Mouse (Mus musculus) frontal cortex, postnatal 36 days (tissue): Measurements from ENCODE around the gene Osbpl10.
"Not testable (repeated sequence)": the region's sequence is repeated elsewhere in the genome, so short reads cannot be mapped to it uniquely, and the experiment has no call there.

Source experiments
- DNase-seq, 2 experiments: peaks; one replicate each; pipeline ENCODE4 v3.0.0; 2022; ENCODE audit warnings: low spot score in 2 of 2

Osbpl10 gene

GRCm38 (mm10) chr9:114978281-114979111 is at the start of gene Osbpl10:
Osbpl10 (plus strand) TSS chr9:114978569.
- peak; percentile 83 to 85 for DNase-seq

- DNase-seq = peak; percentile 22 to 53
Measured at GRCm38 (mm10) chr9:114930464-114931090, 47.8 kb upstream of the Osbpl10 start.

- no peak for DNase-seq
Measured at GRCm38 (mm10) chr9:114932607-114933006, 45.8 kb upstream of the Osbpl10 start.

- no peak for DNase-seq
Measured at GRCm38 (mm10) chr9:114933037-114933722, 45.2 kb upstream of the Osbpl10 start.

- DNase-seq = peak; percentile 97
Measured at GRCm38 (mm10) chr9:114933723-114934171, 44.6 kb upstream of the Osbpl10 start, which contains the start of gene Gpd1l. Gpd1l (minus strand) TSS chr9:114933987.

GRCm38 (mm10) chr9:114934231-114934630 is 44.1 kb upstream of the Osbpl10 start:
- no peak for DNase-seq

- DNase-seq = no peak
Measured at GRCm38 (mm10) chr9:114935321-114935720, 43.0 kb upstream of the Osbpl10 start.

- DNase-seq = no peak
Measured at GRCm38 (mm10) chr9:114936687-114937086, 41.7 kb upstream of the Osbpl10 start.

GRCm38 (mm10) chr9:114944642-114945041 is 33.7 kb upstream of the Osbpl10 start:
- DNase-seq = no peak

GRCm38 (mm10) chr9:114945576-114945975 is 32.8 kb upstream of the Osbpl10 start:
- DNase-seq = no peak

- no peak for DNase-seq
Measured at GRCm38 (mm10) chr9:114948395-114948794, 30.0 kb upstream of the Osbpl10 start.

GRCm38 (mm10) chr9:114952866-114953265 is 25.5 kb upstream of the Osbpl10 start:
- DNase-seq = no peak

GRCm38 (mm10) chr9:114955340-114955739 is 23.0 kb upstream of the Osbpl10 start:
- DNase-seq = no peak

GRCm38 (mm10) chr9:114956945-114957344 is 21.4 kb upstream of the Osbpl10 start:
- DNase-seq = peak in 1 of 2 experiments; percentile 32

GRCm38 (mm10) chr9:114960043-114960789 is 18.2 kb upstream of the Osbpl10 start:
- no peak for DNase-seq

GRCm38 (mm10) chr9:114960844-114961243 is 17.5 kb upstream of the Osbpl10 start:
- DNase-seq = no peak

GRCm38 (mm10) chr9:114964093-114964492 is 14.3 kb upstream of the Osbpl10 start:
- no peak for DNase-seq

- not testable (repeated sequence) for DNase-seq
Measured at GRCm38 (mm10) chr9:114966286-114966685, 12.1 kb upstream of the Osbpl10 start.

- DNase-seq = peak; percentile 43 to 71
Measured at GRCm38 (mm10) chr9:114977461-114978280, 698 bp upstream of the Osbpl10 start.

GRCm38 (mm10) chr9:114979969-114980368 is 1.6 kb downstream of the Osbpl10 start:
- DNase-seq = peak in 1 of 2 experiments; percentile 49
